Mouse (Mus musculus): ENCODE measurements around the gene Pcmtd2. TPM values are rescaled to one million over a fixed set of nuclear protein-coding genes. Genes with fewer than 3 reads are reported as not detected.

Gene Pcmtd2
- polyA plus RNA-seq (2012) = 13.2 and 19.6 TPM in 2 replicates

- TF ChIP-seq GATA1 (IDR thresholded peaks at IDR 0.05; ENCODE audit: low read length) = no peak
Measured at GRCm38 (mm10) chr2:181837372-181838292, at the start of gene Pcmtd2. Gene Pcmtd2 (plus strand): TSS chr2:181837854.

- TF ChIP-seq GATA1 (IDR thresholded peaks at IDR 0.05; ENCODE audit: low read length) = no peak
Measured at GRCm38 (mm10) chr2:181789396-181789795, 48.3 kb upstream of the Pcmtd2 start.

- TF ChIP-seq GATA1 (IDR thresholded peaks at IDR 0.05; ENCODE audit: low read length) = no peak
Measured at GRCm38 (mm10) chr2:181795641-181796130, 42.0 kb upstream of the Pcmtd2 start.

- TF ChIP-seq GATA1 (IDR thresholded peaks at IDR 0.05; ENCODE audit: low read length) = no peak
Measured at GRCm38 (mm10) chr2:181797672-181798071, 40.0 kb upstream of the Pcmtd2 start.

- no peak for TF ChIP-seq GATA1 (IDR thresholded peaks at IDR 0.05; ENCODE audit: low read length)
Measured at GRCm38 (mm10) chr2:181829032-181829650, 8.5 kb upstream of the Pcmtd2 start.

GRCm38 (mm10) chr2:181832745-181833144, 4.9 kb upstream of the Pcmtd2 start:
- TF ChIP-seq GATA1 (IDR thresholded peaks at IDR 0.05; ENCODE audit: low read length) = no peak

- no peak for TF ChIP-seq GATA1 (IDR thresholded peaks at IDR 0.05; ENCODE audit: low read length)
Measured at GRCm38 (mm10) chr2:181838293-181838680, 633 bp downstream of the Pcmtd2 start.

- TF ChIP-seq GATA1 (IDR thresholded peaks at IDR 0.05; ENCODE audit: low read length) = no peak
Measured at GRCm38 (mm10) chr2:181845709-181846394, 8.2 kb downstream of the Pcmtd2 start.

- TF ChIP-seq GATA1 (IDR thresholded peaks at IDR 0.05; ENCODE audit: low read length) = no peak
Measured at GRCm38 (mm10) chr2:181863791-181864535, 26.3 kb downstream of the Pcmtd2 start, which contains the start of gene Polr3k. Gene Polr3k (plus strand): TSS chr2:181864337.

GRCm38 (mm10) chr2:181864536-181864860, 26.8 kb downstream of the Pcmtd2 start:
- no peak for TF ChIP-seq GATA1 (IDR thresholded peaks at IDR 0.05; ENCODE audit: low read length)

GRCm38 (mm10) chr2:181866931-181867330, 29.3 kb downstream of the Pcmtd2 start:
- no peak for TF ChIP-seq GATA1 (IDR thresholded peaks at IDR 0.05; ENCODE audit: low read length)

GRCm38 (mm10) chr2:181871039-181871438, 33.4 kb downstream of the Pcmtd2 start:
- no peak for TF ChIP-seq GATA1 (IDR thresholded peaks at IDR 0.05; ENCODE audit: low read length)

- TF ChIP-seq GATA1 (IDR thresholded peaks at IDR 0.05; ENCODE audit: low read length) = no peak
Measured at GRCm38 (mm10) chr2:181878903-181879302, 41.2 kb downstream of the Pcmtd2 start.

GRCm38 (mm10) chr2:181883022-181883749, 45.5 kb downstream of the Pcmtd2 start:
- no peak for TF ChIP-seq GATA1 (IDR thresholded peaks at IDR 0.05; ENCODE audit: low read length)

Other genes starting within 250 kb of the Pcmtd2 start
- gene Prpf6, start 246.0 kb upstream of the Pcmtd2 start, polyA plus RNA-seq (2012) = 25.6 and 26.6 TPM in 2 replicates
- gene Zfp512b, start 245.1 kb upstream of the Pcmtd2 start, polyA plus RNA-seq (2012) = 82.6 and 93.4 TPM in 2 replicates
- 2.2 and 2.4 TPM in 2 replicates for gene Samd10, start 238.6 kb upstream of the Pcmtd2 start, polyA plus RNA-seq (2012)
- not detected in 2 replicates for gene Gm29797, start 180.8 kb upstream of the Pcmtd2 start, polyA plus RNA-seq (2012)
- gene Sox18, start 166.2 kb upstream of the Pcmtd2 start, polyA plus RNA-seq (2012) = 0.05 TPM in 1 of 2 replicates, not detected in the other
- gene Tcea2, start 157.5 kb upstream of the Pcmtd2 start, polyA plus RNA-seq (2012) = not detected in 2 replicates
- gene Rgs19, start 143.9 kb upstream of the Pcmtd2 start, polyA plus RNA-seq (2012) = 20.0 and 25.5 TPM in 2 replicates
- not detected in 2 replicates for gene Lkaaear1, start 139.4 kb upstream of the Pcmtd2 start, polyA plus RNA-seq (2012)
- gene Oprl1, start 122.8 kb upstream of the Pcmtd2 start, polyA plus RNA-seq (2012) = not detected in 2 replicates
- gene Myt1, start 74.5 kb upstream of the Pcmtd2 start, polyA plus RNA-seq (2012) = not detected in 2 replicates
- gene Polr3k, start 26.5 kb downstream of the Pcmtd2 start, polyA plus RNA-seq (2012) = 1.5 and 6.3 TPM in 2 replicates
- gene Gm14496, start 153.3 kb downstream of the Pcmtd2 start, polyA plus RNA-seq (2012) = not detected in 2 replicates